Mouse (Mus musculus) bone marrow macrophage, adult 2 months (primary cell): ENCODE results near the gene Gm14147. TPM values are rescaled to one million over a fixed set of nuclear protein-coding genes. Genes with fewer than 3 reads are reported as not detected.
"Not testable (repeated sequence)": the region's sequence is repeated elsewhere in the genome, so short reads cannot be mapped to it uniquely, and the experiment has no call there.

Experiments used
- H3K27ac ChIP-seq: 2 replicates; pipeline ENCODE4 v1.5.1; 2012; ENCODE audit warnings: low read depth, low read length; ENCODE audit not compliant: insufficient read depth
- H3K4me1 ChIP-seq: 2 replicates; pipeline ENCODE4 v1.6.1; 2012; ENCODE audit warnings: low read length; ENCODE audit not compliant: control insufficient read depth, insufficient read depth
- H3K4me3 ChIP-seq: 2 replicates; pipeline ENCODE4 v1.5.1; 2012; ENCODE audit warnings: mild to moderate bottlenecking, low read length, moderate library complexity; ENCODE audit not compliant: insufficient read depth
- CTCF ChIP-seq: IDR thresholded peaks from 2 replicates; pipeline ENCODE4 v1.5.1; 2012; ENCODE audit warnings: low read depth, mild to moderate bottlenecking, low read length, moderate library complexity
- POLR2A ChIP-seq: IDR thresholded peaks from 2 replicates; pipeline ENCODE4 v1.6.1; 2012; ENCODE audit warnings: mild to moderate bottlenecking, low read depth, low read length, borderline replicate concordance
- polyA plus RNA-seq: library from polyadenylated mRNA; stranded (reverse); fragments of >200 nt; gene quantifications from 2 replicates; pipeline ENCODE4 v1.2.4, GENCODE M21; 2012; ENCODE audit not compliant: missing spikeins, insufficient read depth, insufficient read length

The Gm14147 gene
- polyA plus RNA-seq = not detected in 2 replicates

GRCm38 (mm10) chr2:151097945-151098344, at the start of gene Gm14147:
Gm14147 (plus strand) TSS chr2:151098245.
- not testable (repeated sequence) for H3K4me3 ChIP-seq, H3K27ac ChIP-seq, H3K4me1 ChIP-seq

GRCm38 (mm10) chr2:151056637-151057036, 41.4 kb upstream of the Gm14147 start:
- Histone ChIP-seq H3K4me3 (no peak overlapping the region), H3K27ac (no peak overlapping the region), H3K4me1 (no peaks in the 10 kb centered on the region)
- TF ChIP-seq POLR2A = no peak
- TF ChIP-seq CTCF = no peak

- not testable (repeated sequence) for H3K27ac ChIP-seq, H3K4me1 ChIP-seq, H3K4me3 ChIP-seq
Observed at GRCm38 (mm10) chr2:151092250-151092649, 5.8 kb upstream of the Gm14147 start, which contains the start of gene Gm14151. Gm14151 (minus strand) TSS chr2:151092350.

Other genes with a start within 250 kb of the Gm14147 start
- gene Abhd12, start 193.5 kb upstream of the Gm14147 start, polyA plus RNA-seq = 405 and 430 TPM in 2 replicates
- gene Gins1, start 192.8 kb upstream of the Gm14147 start, polyA plus RNA-seq = 13.4 and 16.9 TPM in 2 replicates
- 1.9 and 4.6 TPM in 2 replicates for gene Ninl, start 58.9 kb upstream of the Gm14147 start, polyA plus RNA-seq
- gene Nanp, start 58.8 kb upstream of the Gm14147 start, polyA plus RNA-seq = 14.8 and 16.3 TPM in 2 replicates
- not detected in 2 replicates for gene Gm14151, start 5.9 kb upstream of the Gm14147 start, polyA plus RNA-seq